Mouse (Mus musculus) gastrocnemius, postnatal 14 days (tissue): Measurements from ENCODE around the gene Tldc2. TPM values are rescaled to one million over a fixed set of nuclear protein-coding genes. Genes with fewer than 3 reads are reported as not detected.

Experiments
- DNase-seq: peaks from one replicate; pipeline ENCODE4 v3.0.0; 2021; ENCODE audit warnings: mixed read lengths
- intact Hi-C: fragments of 180-260 bp; cut with DNase I; formaldehyde crosslinking; loops from one replicate; pipeline ENCODE4 v1.15.1; 2025; ENCODE audit warnings: low total_unique reads
- total RNA-seq, 2 experiments: library from RNA; stranded (reverse); gene quantifications; 2 replicates each; pipeline ENCODE4 v1.2.3; 2021

Gene Tldc2
- total RNA-seq, 2 experiments from 2014 or later = not detected

GRCm38 (mm10) chr2:157137959-157138731, 51.3 kb downstream of the Tldc2 start:
- DNase-seq = no peak
- intact Hi-C loops = no loop called here

- intact Hi-C loops = no loop called here
Measured at GRCm38 (mm10) chr2:157138808-157139207, 52.0 kb downstream of the Tldc2 start.

GRCm38 (mm10) chr2:157139251-157139802, 52.5 kb downstream of the Tldc2 start:
- DNase-seq = no peak
- intact Hi-C loops = no loop called here

More at GRCm38 (mm10) chr2:157138808-157139207, 52.0 kb downstream of the Tldc2 start:
- no peak for DNase-seq

- no peak for DNase-seq
- intact Hi-C loops = no loop called here
Measured at GRCm38 (mm10) chr2:157141962-157142361, 55.1 kb downstream of the Tldc2 start.

GRCm38 (mm10) chr2:157144132-157144531, 57.3 kb downstream of the Tldc2 start:
- no peak for DNase-seq
- intact Hi-C loops = no loop called here

GRCm38 (mm10) chr2:157145173-157145572, 58.3 kb downstream of the Tldc2 start:
- intact Hi-C loops = no loop called here
- DNase-seq = no peak

Other genes with a start within 250 kb of the Tldc2 start
- 1 to 10 TPM; 2.9 to 3.1 TPM for gene Tgif2, start 247.0 kb upstream of the Tldc2 start, total RNA-seq
- under 1 TPM; 0.35 to 0.44 TPM for gene 4930518I15Rik, start 229.1 kb upstream of the Tldc2 start, total RNA-seq
- gene Rab5if, start 223.9 kb upstream of the Tldc2 start, total RNA-seq = 10 to 100 TPM; 75.1 to 77.1 TPM
- gene Sla2, start 199.9 kb upstream of the Tldc2 start, total RNA-seq = not detected
- gene Ndrg3, start 95.0 kb upstream of the Tldc2 start, total RNA-seq = 10 to 100 TPM; 23.3 to 25.2 TPM
- gene Dsn1, start 79.9 kb upstream of the Tldc2 start, total RNA-seq = 1 to 10 TPM; 2.7 to 3.5 TPM
- gene Soga1, start 7.8 kb upstream of the Tldc2 start, total RNA-seq = 10 to 100 TPM; 11.1 to 12.2 TPM
- gene Samhd1, start 48.2 kb downstream of the Tldc2 start, total RNA-seq = 10 to 100 TPM; 11.4 to 13.7 TPM
- 1 to 10 TPM; 2.0 to 3.8 TPM for gene Rbl1, start 117.5 kb downstream of the Tldc2 start, total RNA-seq
- gene Rpn2, start 192.0 kb downstream of the Tldc2 start, total RNA-seq = 10 to 100 TPM; 78.0 to 90.0 TPM
- gene Mroh8, start 192.5 kb downstream of the Tldc2 start, total RNA-seq = under 1 TPM; 0.27 to 0.55 TPM